Mouse (Mus musculus) intestine, embryonic 16.5 days (tissue): Measurements from ENCODE around the gene Cdk19. TPM values are rescaled to one million over a fixed set of nuclear protein-coding genes. Genes with fewer than 3 reads are reported as not detected.
"Not testable (repeated sequence)": the region's sequence is repeated elsewhere in the genome, so short reads cannot be mapped to it uniquely, and the experiment has no call there.

Source experiments
- ATAC-seq: fragments of 200-750 bp; cut with Nextera tagmentation; 2 replicates; pipeline ENCODE4 v1.8.0; 2017; ENCODE audit warnings: moderate TSS enrichment, moderate library complexity
- H3K27ac ChIP-seq: fragments of 300-500 bp; sonication (generic); 2 replicates; pipeline ENCODE4 v1.5.1; 2014; ENCODE audit warnings: mild to moderate bottlenecking, low read length
- H3K27me3 ChIP-seq: fragments of 300-500 bp; sonication (generic); replicated peaks from 2 replicates; pipeline ENCODE4 v1.6.1; 2014; ENCODE audit warnings: low read length, control low read depth, mixed read lengths; ENCODE audit not compliant: control insufficient read depth, insufficient read depth
- H3K36me3 ChIP-seq: fragments of 300-500 bp; sonication (generic); 2 replicates; pipeline ENCODE4 v1.6.1; 2014; ENCODE audit warnings: low read length, control low read depth; ENCODE audit not compliant: control insufficient read depth, insufficient read depth
- H3K4me1 ChIP-seq: fragments of 300-500 bp; sonication (generic); 2 replicates; pipeline ENCODE4 v1.6.1; 2014; ENCODE audit warnings: low read length, control low read depth, mixed read lengths; ENCODE audit not compliant: control insufficient read depth, insufficient read depth
- H3K4me2 ChIP-seq: fragments of 300-500 bp; sonication (generic); 2 replicates; pipeline ENCODE4 v1.6.1; 2014; ENCODE audit warnings: low read depth, low read length, control low read depth
- H3K4me3 ChIP-seq: fragments of 300-500 bp; sonication (generic); 2 replicates; pipeline ENCODE4 v1.5.1; 2014; ENCODE audit warnings: mild to moderate bottlenecking, low read length
- H3K9ac ChIP-seq: fragments of 300-500 bp; sonication (generic); 2 replicates; pipeline ENCODE4 v1.6.1; 2014; ENCODE audit warnings: low read depth, low read length
- H3K9me3 ChIP-seq: fragments of 300-500 bp; sonication (generic); 2 replicates; pipeline ENCODE4 v1.6.1; 2016; ENCODE audit warnings: low read length, control low read depth; ENCODE audit not compliant: control insufficient read depth
- WGBS: fragments of 180-500 bp; shearing (Covaris S2); extraction: QIAGEN DNeasy Blood & Tissue Kit; methylation state at CpG from one replicate; pipeline ENCODE4 v1.1.7; 2014; 5-methylcytosine and 5-hydroxymethylcytosine counted together
- polyA plus RNA-seq: library from polyadenylated mRNA; unstranded; fragments of >200 nt; fragmentation: Nextera tagmentation; extraction: Ambion mirVana; gene quantifications from 2 replicates; pipeline ENCODE4 v1.2.1, GENCODE M21; 2015

The Cdk19 gene
- polyA plus RNA-seq, 1 experiment from 2014 or later, result 4.0 TPM

DNA sequence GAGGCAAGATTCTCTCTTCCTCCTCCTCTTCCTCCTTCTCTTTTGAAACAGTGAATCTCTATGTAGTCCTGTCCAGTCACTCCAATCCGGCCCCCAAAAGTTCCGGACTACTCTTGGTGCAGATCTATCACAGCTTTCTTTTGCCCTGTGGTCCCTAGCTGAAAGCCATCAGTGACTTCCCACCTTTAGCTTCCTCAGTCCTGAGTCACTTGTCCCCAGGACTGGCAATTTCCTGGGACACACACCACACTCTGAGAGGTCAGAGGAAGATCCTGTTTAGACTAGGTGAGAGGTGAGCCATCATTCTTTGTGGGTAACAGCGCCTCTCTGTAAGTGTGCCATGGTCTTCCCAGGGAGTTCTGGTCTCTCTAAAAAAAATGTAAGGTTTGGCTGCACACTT, 187.6 kb downstream of the Cdk19 start:
- H3K36me3 ChIP-seq, result no peaks in the 10 kb centered on the region
- WGBS, result 73% methylated on average over 3 of the region's 3 CpGs
- H3K27ac ChIP-seq, result no peak overlapping the region
- 0 out of 2 replicates have a peak, but pooled peaks cover 3% of the 10 kb centered on the region for H3K9me3 ChIP-seq
- peaks cover 3% of the 10 kb centered on the region; the same call in 1 of the 2 replicates for H3K4me1 ChIP-seq
- H3K27me3 ChIP-seq, result no peaks in the 10 kb centered on the region
- no peak for ATAC-seq
- H3K9ac ChIP-seq, result no peak overlapping the region
- no peak overlapping the region for H3K4me3 ChIP-seq
- H3K4me2 ChIP-seq, result no peak overlapping the region

DNA sequence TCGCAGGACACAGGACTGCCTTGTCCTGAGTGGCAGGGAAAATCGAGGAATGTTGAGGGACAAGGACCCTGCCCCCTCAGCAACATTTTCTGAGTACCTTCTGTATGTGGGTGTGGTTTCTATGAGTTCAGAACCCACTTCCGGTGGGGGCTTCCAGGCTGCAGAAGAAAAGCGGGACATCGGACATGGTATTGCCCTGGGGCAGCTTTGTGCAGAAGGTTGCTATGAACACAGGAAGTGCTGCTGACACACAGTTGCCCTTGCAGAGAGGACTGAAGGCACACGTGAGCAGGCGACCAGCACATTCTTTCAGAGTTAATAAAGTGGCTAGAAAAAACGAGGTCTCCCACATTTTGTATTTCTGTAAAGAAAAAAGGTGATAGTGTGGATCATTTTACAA, 188.2 kb downstream of the Cdk19 start:
- Histone ChIP-seq H3K27me3 (no peaks in the 10 kb centered on the region), H3K4me1 (peaks cover 3% of the 10 kb centered on the region; the same call in 1 of the 2 replicates), H3K4me3 (no peak overlapping the region), H3K27ac (no peak overlapping the region), H3K9me3 (0 out of 2 replicates have a peak, but pooled peaks cover 3% of the 10 kb centered on the region), H3K4me2 (no peak overlapping the region), H3K9ac (no peak overlapping the region), H3K36me3 (no peaks in the 10 kb centered on the region)
- WGBS, result 38% methylated on average over 8 of the region's 8 CpGs
- no peak for ATAC-seq

DNA sequence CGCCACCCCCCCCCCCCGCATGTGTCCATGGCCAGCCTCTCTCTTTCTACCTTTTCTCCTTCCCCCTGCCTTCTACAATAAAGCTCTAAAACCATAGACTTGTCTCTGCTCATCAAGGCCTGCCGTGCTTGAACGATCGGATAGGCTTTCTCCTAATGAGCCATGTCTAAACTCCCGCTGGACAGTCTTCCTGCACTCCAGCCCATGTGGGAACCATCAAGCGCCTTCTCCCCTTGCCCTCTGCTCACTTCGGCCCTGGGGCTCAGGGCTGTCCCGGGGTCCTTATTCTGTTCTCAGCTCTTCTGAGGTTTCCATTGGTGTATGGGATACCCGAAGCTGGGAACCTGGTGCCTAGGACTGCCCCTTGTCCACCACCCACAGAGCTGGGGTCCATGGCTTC, 189.3 kb downstream of the Cdk19 start:
- H3K36me3 ChIP-seq, result no peaks in the 10 kb centered on the region
- no peaks in the 10 kb centered on the region for H3K4me1 ChIP-seq
- H3K9ac ChIP-seq, result no peak overlapping the region
- no peak overlapping the region for H3K4me3 ChIP-seq
- 0 out of 2 replicates have a peak, but pooled peaks cover 3% of the 10 kb centered on the region for H3K9me3 ChIP-seq
- H3K27ac ChIP-seq, result no peak overlapping the region
- no peak for ATAC-seq
- 72% methylated on average over 9 of the region's 10 CpGs for WGBS
- H3K27me3 ChIP-seq, result no peaks in the 10 kb centered on the region
- H3K4me2 ChIP-seq, result no peak overlapping the region

DNA sequence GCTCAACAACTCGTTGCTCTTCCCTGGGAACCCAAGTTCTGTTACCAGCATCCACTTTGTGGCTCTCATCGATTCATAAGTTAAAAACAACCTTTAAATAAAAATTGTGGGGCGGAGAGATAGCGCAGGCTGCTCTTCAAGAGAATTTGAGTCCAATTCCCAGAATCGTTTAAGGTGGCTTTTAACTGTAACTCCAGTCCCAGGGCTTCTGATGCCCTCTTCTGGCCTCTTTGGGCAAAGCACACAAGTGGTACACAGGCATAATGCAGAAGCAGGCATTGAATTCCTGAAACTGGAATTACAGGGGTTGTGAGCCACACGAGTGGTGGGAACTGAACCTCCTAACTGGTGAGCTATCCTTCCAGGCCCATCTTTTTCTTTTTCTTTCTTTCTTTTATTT, 190.3 kb downstream of the Cdk19 start:
- 67% methylated on average over 6 of the region's 6 CpGs for WGBS
- H3K9ac ChIP-seq, result no peak overlapping the region
- H3K27ac ChIP-seq, result no peak overlapping the region
- H3K36me3 ChIP-seq, result no peaks in the 10 kb centered on the region
- ATAC-seq, result no peak
- no peaks in the 10 kb centered on the region for H3K4me1 ChIP-seq
- H3K4me3 ChIP-seq, result no peak overlapping the region
- H3K27me3 ChIP-seq, result no peaks in the 10 kb centered on the region
- H3K4me2 ChIP-seq, result no peak overlapping the region
- 0 out of 2 replicates have a peak, but pooled peaks cover 3% of the 10 kb centered on the region for H3K9me3 ChIP-seq

DNA sequence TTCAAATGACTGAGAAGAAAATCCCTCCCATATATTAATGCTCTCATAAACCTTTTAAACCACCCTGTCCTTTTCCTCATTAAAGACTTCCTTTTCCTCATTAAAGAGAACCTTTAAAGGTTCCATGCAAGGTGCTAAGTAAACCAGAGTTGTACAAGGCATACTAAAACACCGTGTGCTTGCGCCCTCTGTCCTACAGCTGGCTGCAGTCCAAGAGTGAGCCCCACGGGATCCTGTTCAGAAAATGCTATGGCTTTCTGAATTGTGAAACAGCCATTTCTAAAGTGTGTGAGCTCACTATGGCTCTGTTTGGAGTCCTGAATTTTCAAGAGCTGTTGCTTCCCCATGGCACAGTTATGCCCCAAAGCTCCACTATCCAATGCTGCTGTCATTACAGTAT, 191.3 kb downstream of the Cdk19 start:
- Histone ChIP-seq H3K27ac (no peak overlapping the region), H3K4me2 (no peak overlapping the region), H3K9me3 (0 out of 2 replicates have a peak, but pooled peaks cover 3% of the 10 kb centered on the region), H3K4me3 (no peak overlapping the region), H3K4me1 (no peaks in the 10 kb centered on the region), H3K9ac (no peak overlapping the region), H3K36me3 (no peaks in the 10 kb centered on the region), H3K27me3 (no peaks in the 10 kb centered on the region)
- 75% methylated on average over 3 of the region's 3 CpGs for WGBS
- no peak for ATAC-seq

DNA sequence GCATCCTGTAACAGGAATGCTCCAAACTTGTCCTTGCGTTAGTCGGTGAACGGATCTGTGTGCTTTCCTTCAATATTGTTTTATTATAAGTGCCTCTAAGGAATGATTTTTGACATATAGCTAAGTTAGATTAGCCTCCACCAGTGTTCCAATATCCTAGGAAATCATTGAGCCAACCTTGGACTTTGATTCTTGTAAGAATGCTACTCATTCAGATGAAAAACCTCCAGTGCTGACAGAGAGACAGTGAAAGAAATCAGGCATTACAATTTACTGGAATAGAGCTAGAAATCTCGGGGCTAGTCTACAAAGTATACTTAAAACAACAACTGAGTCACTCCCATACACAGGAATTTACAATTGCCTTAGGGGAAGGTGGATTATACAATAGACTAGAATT, 193.2 kb downstream of the Cdk19 start:
- not testable (repeated sequence) for H3K27ac ChIP-seq, H3K4me2 ChIP-seq, H3K4me1 ChIP-seq, H3K4me3 ChIP-seq, ATAC-seq, H3K27me3 ChIP-seq, H3K36me3 ChIP-seq, H3K9ac ChIP-seq, H3K9me3 ChIP-seq
- whole genome bisulfite sequencing, result 91% methylated on average over 4 of the region's 4 CpGs

Other genes with a start within 250 kb of the Cdk19 start
- gene Slc16a10, start 197.3 kb upstream of the Cdk19 start, polyA plus RNA-seq, result 48.2 and 61.4 TPM in 2 replicates
- 60.8 and 70.0 TPM in 2 replicates for gene Rpf2, start 92.5 kb upstream of the Cdk19 start, polyA plus RNA-seq
- 72.2 and 78.3 TPM in 2 replicates for gene Gtf3c6, start 81.5 kb upstream of the Cdk19 start, polyA plus RNA-seq
- 41.9 and 47.2 TPM in 2 replicates for gene Amd1, start 37.4 kb upstream of the Cdk19 start, polyA plus RNA-seq
- not detected in 2 replicates for gene Slc22a16, start 230.8 kb downstream of the Cdk19 start, polyA plus RNA-seq